Mouse (Mus musculus) midbrain, embryonic 15.5 days (tissue): ENCODE results near the gene Fam234a. TPM values are rescaled to one million over a fixed set of nuclear protein-coding genes. Genes with fewer than 3 reads are reported as not detected.

Source experiments
- polyA plus RNA-seq: library from polyadenylated mRNA; unstranded; fragments of >200 nt; fragmentation: Nextera tagmentation; extraction: Ambion mirVana; gene quantifications from 2 replicates; pipeline ENCODE4 v1.2.1, GENCODE M21; 2015

Fam234a gene
- polyA plus RNA-seq, 1 experiment from 2014 or later, result 31.7 TPM

Other genes with a start within 250 kb of the Fam234a start
- gene Rab11fip3, start 174.7 kb downstream of the Fam234a start, polyA plus RNA-seq, result 32.2 and 32.6 TPM in 2 replicates
- gene Decr2, start 153.9 kb downstream of the Fam234a start, polyA plus RNA-seq, result 34.2 and 36.3 TPM in 2 replicates
- 24.7 and 25.1 TPM in 2 replicates for gene Nme4, start 148.6 kb downstream of the Fam234a start, polyA plus RNA-seq
- gene Tmem8, start 130.9 kb downstream of the Fam234a start, polyA plus RNA-seq, result 4.0 and 4.6 TPM in 2 replicates
- gene Mrpl28, start 120.7 kb downstream of the Fam234a start, polyA plus RNA-seq, result 172 and 179 TPM in 2 replicates
- 23.5 and 27.8 TPM in 2 replicates for gene Axin1, start 105.6 kb downstream of the Fam234a start, polyA plus RNA-seq
- gene Pdia2, start 45.2 kb downstream of the Fam234a start, polyA plus RNA-seq, result 0.13 and 0.38 TPM in 2 replicates
- 7.6 and 8.3 TPM in 2 replicates for gene Rgs11, start 41.3 kb downstream of the Fam234a start, polyA plus RNA-seq
- gene Arhgdig, start 36.5 kb downstream of the Fam234a start, polyA plus RNA-seq, result 124 and 125 TPM in 2 replicates
- 117 and 123 TPM in 2 replicates for gene Luc7l, start 8.7 kb upstream of the Fam234a start, polyA plus RNA-seq
- gene Neurl1b, start 170.6 kb upstream of the Fam234a start, polyA plus RNA-seq, result 1.9 and 2.2 TPM in 2 replicates